Mouse (Mus musculus): Measurements from ENCODE around the gene Zbtb7b. TPM values are rescaled to one million over a fixed set of nuclear protein-coding genes. Genes with fewer than 3 reads are reported as not detected.

Zbtb7b gene
- total RNA-seq, 2 experiments from 2014 or later, result 6.9 TPM

DNA sequence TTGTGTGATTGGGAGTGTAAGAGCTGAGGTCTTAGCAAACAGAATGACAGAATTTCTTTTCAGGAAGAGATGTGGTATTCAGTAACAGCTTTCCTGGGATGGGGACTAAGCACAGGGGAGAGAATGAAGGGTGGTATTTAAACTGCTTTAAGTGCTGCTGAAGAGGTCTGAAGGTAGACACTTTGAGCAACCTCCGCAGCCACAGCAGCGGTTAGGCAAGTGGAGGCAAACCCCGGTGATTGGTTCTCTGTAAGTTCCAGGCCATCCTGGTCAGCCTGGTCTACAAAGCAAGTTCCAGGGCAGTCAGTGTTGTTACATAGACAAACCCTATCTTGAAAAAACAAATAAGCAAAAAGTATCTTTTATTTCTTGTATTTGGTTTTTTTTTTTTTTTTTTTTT, 25.4 kb upstream of the Zbtb7b start:
- intact Hi-C loops (cut with DNase I), result no loop called here

DNA sequence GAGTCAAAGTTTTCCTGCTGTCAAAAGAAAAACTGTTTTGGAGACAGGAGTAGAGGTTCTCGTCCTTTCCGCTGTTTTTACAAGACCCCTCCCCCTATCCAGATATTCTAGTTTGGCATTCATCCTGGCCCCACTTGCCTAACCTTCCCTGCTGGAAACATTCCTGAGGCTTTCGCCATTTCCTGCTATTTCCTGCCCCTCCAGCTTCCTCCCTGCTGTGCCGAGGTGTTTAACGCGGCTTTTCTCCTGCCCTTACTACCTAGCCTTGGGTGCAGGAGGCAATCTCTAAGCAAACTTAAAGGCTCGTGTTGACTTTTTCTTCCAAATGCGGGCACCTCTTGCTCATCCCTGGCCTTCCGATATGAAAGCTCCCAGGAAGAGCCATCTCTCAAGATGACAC, 25.0 kb upstream of the Zbtb7b start:
- intact Hi-C loops (cut with DNase I), result no loop called here
- peak in 1 of 2 experiments; percentile 81 for DNase-seq (ENCODE audit: extremely low spot score in 1 of 2, low spot score in 2 of 2)

More for the DNA sequence above, 25.4 kb upstream of the Zbtb7b start:
- no peak for DNase-seq (ENCODE audit: extremely low spot score in 1 of 2, low spot score in 2 of 2)

DNA sequence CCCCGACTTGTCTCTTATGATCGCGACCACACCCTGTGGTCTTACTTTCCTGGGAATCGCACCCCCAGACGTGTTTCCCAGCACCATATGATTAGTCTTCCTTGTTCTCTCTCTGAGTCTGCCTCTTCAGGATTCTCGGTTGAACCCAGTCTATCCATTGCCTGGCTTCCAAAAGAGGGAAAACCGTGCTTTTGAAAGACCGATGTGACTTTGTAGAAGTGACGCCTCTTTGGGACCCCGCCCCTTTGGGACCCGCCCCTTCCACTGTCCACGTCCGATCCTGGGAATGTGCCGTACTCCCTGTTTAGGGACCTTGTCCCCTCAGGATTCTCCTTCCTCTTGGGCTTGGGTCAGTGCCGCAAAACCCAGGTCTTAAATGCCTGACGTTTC, 24.3 kb upstream of the Zbtb7b start:
- DNase-seq (ENCODE audit: extremely low spot score in 1 of 2, low spot score in 2 of 2), result peak in 1 of 2 experiments; percentile 89
- intact Hi-C loops (cut with DNase I), result no loop called here

DNA sequence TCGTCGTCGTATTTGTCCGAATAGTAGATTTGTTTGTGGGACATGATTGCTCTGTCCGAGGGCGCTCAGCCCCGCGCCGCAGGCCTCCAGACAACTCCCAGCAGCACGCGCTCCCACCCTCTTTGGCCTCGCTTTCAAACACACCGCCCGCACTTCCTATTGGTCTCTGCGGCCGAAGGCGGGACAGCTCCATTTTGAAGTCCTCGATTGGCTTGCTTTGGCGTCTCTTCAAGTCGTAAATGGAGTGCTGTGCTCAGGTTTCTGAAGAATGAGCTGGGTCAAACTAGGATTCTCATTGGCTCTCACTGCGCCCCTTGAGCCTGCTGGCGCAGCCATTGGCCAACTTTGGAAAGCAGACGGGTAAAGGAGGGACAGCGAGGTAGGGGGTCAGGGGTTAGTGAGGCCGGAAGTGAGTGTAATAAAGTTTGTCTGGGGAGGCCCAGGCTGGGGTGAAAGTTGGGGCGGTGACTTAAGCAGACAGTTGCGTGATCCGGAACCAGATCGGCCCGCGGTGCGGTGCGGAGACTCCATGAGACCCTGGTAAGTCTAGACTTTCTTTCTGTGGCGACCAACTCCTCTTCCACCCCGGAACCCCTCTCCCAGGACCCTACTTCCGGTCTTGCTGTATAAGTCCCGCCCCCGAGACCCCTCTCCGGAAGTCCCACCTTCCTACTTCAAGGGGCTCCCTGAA, 23.7 kb upstream of the Zbtb7b start, which contains the start of the genes Cks1b and Shc1:
Gene Cks1b, minus strand, starts transcription at position 214 of the 691 bp plus-strand sequence.
Gene Shc1, plus strand, starts transcription at position 274 of the 691 bp plus-strand sequence.
- intact Hi-C loops (cut with DNase I), result no loop called here
- DNase-seq (ENCODE audit: extremely low spot score in 1 of 2, low spot score in 2 of 2), result peak; percentile 93 to 98

DNA sequence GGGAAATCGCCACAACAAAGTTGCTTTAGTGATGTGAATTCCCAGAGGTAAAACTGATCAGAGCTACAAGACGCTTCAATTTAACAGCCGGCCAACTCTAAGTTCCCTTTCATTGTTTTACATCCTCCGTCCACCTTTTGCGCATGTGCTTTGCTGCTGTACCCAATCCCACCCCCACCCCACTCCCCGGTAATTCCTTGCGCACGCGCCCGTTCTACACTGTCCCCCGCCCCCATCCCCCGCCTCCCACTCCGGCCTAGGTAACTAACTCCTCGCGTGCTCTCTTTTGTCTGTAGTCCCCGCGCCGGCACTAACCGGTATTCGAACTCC, 23.2 kb upstream of the Zbtb7b start:
- DNase-seq (ENCODE audit: extremely low spot score in 1 of 2, low spot score in 2 of 2), result peak in 1 of 2 experiments; percentile 49
- intact Hi-C loops (cut with DNase I), result no loop called here

DNA sequence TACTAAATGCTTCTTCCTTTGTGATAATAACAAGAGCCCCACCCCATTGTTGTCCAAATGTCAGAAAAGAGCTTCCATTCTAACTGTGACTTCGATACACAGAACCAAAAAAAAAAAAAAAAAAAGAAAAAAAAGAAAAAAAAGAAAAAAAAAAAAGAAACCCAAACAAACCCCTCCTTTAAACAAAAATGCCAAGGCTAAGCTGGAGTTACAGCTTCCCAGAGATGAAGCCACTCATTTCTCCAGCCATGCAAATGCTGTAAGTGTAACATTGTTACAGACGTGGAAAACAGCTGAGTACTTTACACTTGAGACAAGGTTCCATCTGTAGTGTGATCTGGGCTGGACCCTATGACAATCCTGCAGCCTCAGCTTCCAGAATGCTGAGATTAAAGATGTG, 22.6 kb upstream of the Zbtb7b start:
- intact Hi-C loops (cut with DNase I), result no loop called here
- no peak for DNase-seq (ENCODE audit: extremely low spot score in 1 of 2, low spot score in 2 of 2)

DNA sequence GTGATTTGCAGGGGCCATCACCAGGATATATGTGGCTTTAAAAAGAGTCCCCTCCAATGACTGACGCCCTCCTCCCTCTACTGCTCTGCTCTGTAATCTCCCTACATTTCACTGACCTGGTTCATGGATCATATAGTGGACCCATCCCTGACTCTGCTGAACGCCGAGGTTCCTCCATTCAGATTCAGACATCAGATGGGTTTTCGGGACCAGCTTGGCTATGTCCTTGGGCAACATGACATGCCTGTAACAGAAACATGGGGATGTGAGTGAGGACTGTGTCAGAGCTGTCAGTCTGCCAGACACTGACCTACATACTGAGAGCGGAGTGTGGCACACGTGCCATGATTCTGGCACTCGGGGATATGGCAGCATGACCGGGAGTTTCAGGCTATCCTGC, 21.6 kb upstream of the Zbtb7b start:
- no peak for DNase-seq (ENCODE audit: extremely low spot score in 1 of 2, low spot score in 2 of 2)
- intact Hi-C loops (cut with DNase I), result no loop called here

DNA sequence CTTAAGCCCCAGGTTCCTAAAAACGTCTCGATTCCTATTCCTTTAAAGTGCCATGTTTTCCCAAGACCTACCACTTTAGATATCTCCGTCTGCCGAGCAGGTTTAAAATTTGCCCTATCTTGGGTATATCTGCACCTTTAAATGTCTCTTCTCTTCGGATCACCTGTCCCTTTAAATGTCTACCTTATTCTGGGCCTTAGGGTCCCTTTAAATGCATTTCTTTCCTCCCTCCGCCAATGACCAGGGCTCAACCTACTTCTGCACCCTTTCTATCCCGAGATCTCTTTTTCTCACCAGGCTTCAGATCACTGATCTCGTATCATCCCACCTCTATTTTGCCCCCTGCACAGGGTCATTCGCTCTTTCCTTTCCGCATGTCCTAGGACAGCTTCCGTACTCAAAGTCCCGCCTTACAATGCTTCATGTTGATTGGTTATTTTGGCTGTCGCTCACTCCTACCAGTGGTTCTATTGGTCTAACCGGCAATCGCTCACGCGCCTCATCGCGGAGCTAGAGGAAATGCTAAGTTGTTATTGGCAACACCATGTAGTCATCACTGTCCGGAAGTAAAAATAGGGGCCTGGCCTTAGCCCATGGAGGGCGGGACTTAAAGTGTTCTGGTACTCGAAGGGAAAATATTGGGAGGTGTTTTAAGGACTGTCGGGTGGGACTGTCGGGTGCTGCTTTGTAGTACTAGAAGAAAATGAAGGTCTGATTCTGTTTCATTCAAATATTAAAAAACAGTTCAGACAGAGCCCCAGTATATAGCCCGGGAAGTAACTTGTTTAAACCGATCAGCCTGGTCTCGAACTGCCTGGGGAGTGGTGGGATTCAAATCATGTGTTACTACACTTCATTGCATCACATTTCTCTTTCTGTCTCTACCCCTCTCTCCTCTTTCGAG, 17.2 kb upstream of the Zbtb7b start, which contains the start of gene Flad1:
Gene Flad1, minus strand, starts transcription at position 381 of the 904 bp plus-strand sequence.
- intact Hi-C loops (cut with DNase I), result no loop called here

DNA sequence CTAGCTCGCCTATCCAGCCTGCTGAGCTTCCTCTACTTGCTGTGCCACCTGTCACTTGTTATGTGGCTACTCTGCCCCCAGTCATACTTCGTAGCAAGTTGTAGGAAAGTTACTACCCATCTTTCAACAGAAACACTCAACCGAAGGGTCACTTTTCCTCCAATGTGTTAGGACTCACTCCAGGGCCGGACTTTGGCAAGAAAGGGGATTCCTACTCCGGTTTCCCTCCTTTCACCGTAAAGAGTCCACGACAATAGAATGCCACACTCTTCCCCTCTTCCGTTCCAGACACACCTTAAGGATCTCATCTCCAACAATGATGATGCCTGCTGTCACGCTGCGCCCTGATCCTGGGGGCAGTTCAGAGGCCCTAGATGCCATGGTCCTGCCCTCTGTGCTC, 16.3 kb upstream of the Zbtb7b start:
- intact Hi-C loops (cut with DNase I), result no loop called here
- DNase-seq (ENCODE audit: extremely low spot score in 1 of 2, low spot score in 2 of 2), result no peak

More for the DNA sequence above, 17.2 kb upstream of the Zbtb7b start, which contains the start of gene Flad1:
- DNase-seq (ENCODE audit: extremely low spot score in 1 of 2, low spot score in 2 of 2), result peak; percentile 96 to 100

DNA sequence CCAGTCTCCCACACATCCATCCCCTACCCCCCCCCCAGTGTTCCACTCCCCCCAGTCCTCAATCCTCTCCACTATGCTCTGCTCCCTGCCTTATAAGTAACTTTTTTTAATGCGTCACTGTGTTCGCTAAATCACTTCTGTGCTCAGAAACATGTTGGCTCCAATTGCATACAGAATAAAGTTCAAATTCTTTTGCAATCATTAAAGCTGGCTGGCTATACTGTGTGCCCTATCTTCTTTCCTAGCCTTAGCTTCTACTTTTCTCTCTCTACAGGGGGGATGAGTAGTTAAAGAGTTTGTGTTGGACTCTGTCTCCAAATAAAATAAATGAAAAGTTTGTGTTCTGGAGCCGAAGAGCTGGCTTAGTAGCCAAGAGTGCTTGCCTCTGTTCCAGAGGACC, 15.1 kb upstream of the Zbtb7b start:
- intact Hi-C loops (cut with DNase I), result no loop called here
- no peak for DNase-seq (ENCODE audit: extremely low spot score in 1 of 2, low spot score in 2 of 2)

DNA sequence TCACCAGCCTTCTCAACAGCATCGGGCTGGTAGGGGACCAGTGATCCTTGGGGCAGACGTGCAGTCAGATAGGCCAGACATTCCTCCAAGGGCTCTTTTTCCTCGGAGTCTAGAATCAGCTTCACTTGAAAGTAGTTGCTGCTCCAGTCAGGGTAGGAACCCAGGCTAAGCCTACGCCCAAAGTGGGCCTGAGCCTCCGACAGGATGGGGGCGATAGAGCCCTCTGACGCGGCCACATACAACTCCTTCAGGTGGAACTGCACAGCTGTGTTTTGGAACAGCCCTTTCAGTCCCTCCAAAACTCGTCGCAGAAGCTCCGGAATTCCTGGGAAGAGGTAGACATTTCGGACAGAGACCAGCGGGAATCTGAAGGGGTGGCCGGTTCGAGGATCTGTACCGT, 13.9 kb upstream of the Zbtb7b start:
- intact Hi-C loops (cut with DNase I), result no loop called here
- no peak for DNase-seq (ENCODE audit: extremely low spot score in 1 of 2, low spot score in 2 of 2)

DNA sequence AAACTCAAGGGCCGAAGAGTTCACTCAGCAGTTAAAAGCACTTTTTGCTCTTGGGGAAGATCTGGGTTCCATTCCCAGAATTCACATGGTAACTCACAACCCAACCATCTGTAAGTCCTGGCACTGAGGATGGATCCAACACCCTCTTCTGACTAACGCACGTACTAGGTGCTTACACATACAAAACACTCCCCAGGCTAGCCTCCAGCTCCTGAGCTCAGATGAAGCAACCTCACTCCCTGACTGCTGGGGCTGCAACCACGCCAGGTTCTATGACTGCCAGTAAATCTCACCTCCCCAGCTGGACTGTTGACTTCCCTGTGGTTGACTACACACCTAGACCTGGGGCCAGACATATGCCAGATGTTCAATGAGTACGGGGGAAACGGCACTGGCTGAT, 12.3 kb upstream of the Zbtb7b start:
- DNase-seq (ENCODE audit: extremely low spot score in 1 of 2, low spot score in 2 of 2), result no peak
- intact Hi-C loops (cut with DNase I), result no loop called here

DNA sequence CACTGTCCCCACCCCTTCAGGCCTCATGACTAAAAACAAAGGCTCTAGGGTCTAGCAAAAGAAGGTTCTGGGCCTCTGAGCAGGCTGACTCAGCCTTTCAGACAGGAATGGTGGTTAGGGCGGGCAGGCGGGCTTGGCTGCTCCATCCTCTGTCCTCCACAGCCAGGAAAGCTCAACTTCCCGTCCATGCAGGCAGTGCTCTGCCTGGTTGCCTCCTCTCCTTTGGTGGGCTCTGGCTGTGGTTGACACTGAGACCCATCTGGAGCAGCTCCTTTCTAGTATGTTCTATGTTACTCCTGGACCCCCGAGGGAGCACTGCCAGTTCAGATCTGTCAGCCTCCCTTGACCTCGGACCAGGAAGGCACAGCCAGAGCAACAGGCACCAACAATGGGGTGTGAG, 8.1 kb upstream of the Zbtb7b start, which contains the start of gene Lenep:
Gene Lenep, minus strand, starts transcription at position 101 of the 400 bp plus-strand sequence.
- no peak for DNase-seq (ENCODE audit: extremely low spot score in 1 of 2, low spot score in 2 of 2)
- intact Hi-C loops (cut with DNase I), result no loop called here

DNA sequence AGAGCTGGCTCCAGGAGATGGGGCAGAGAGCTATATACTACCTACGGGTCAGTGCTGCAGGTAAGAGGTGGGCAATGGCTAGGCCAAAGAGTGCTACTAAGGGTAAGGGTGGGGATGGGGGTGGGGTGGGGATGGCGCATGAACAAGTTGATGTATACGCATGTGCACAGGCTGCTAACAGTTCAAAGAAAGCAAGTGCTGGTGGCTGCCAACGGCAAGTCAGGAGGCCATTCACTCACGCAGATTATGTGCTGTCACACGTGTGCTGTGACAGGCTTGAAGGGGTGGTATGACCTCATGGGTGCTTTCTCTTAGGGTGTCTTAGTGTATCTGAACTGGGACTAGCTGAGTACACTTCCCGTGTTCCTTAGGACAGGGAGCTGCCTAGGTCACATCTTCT, 6.8 kb upstream of the Zbtb7b start:
- intact Hi-C loops (cut with DNase I), result no loop called here

DNA sequence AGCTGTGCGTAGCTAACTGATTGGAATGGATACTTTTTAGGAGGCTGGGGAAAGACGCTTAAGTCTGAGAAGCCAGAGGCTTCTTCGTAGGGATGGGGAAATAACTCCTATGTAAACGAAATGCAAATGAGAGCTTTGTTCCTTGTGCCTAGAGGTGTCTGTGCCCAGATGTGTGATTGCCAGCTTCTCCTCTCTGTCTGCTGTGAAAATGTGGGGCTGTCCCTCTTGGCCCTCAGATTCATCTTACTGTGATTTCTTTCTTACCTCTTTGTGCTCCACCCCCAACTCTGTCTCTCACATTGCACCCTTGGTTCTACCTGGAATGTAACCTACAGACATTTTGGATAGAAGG, 2.1 kb upstream of the Zbtb7b start:
- intact Hi-C loops (cut with DNase I), result loop anchor here (5.0 kb wide), 1 partner anchor 91 kb away; no protein-coding TSS in a partner anchor
- no peak for DNase-seq (ENCODE audit: extremely low spot score in 1 of 2, low spot score in 2 of 2)

More for the DNA sequence above, 6.8 kb upstream of the Zbtb7b start:
- no peak for DNase-seq (ENCODE audit: extremely low spot score in 1 of 2, low spot score in 2 of 2)

DNA sequence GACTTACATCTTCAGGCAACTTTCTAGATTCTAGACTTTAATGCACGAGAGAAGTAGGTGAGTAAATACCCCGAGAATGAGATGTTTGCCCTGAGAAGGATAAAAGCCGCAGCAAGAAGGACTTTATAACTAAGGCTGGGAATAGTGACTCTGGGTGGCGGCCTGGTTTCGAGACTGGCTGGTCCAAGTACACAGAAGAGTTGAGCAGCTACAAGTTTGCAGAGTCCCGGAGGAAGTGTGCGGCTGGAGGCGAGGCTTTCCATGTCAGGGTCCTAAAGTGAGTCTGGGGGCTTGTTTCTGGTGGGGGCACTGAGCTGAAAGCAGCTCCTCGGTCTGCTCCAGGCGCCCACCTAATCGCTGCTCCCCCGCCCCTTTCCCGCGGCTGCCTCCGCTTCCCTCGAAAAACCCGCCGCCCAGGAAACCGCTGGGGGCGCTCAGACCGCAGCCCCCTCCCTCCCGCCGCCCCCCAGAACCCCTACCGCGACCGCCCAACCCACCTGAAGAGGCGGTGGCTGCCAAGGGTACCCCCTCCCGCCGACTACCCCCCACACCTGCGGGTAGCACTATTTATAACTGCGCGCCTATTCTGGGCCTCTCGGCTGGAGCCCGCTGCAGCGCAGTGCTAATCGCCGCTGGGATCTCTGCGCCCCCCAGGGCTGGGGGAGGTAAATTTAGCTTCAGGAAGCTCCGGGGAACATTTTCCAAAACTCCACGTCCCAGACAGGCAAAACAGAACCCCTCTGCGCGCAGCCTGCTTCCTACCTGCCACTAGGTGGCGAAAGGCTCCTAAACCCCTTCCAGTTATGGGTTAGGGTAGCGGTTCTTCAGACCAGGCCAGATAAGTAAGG, 1.5 kb upstream of the Zbtb7b start:
- intact Hi-C loops (cut with DNase I), result loop anchor here (5.0 kb wide), 1 partner anchor 91 kb away; no protein-coding TSS in a partner anchor
- DNase-seq (ENCODE audit: extremely low spot score in 1 of 2, low spot score in 2 of 2), result peak in 1 of 2 experiments; percentile 72

DNA sequence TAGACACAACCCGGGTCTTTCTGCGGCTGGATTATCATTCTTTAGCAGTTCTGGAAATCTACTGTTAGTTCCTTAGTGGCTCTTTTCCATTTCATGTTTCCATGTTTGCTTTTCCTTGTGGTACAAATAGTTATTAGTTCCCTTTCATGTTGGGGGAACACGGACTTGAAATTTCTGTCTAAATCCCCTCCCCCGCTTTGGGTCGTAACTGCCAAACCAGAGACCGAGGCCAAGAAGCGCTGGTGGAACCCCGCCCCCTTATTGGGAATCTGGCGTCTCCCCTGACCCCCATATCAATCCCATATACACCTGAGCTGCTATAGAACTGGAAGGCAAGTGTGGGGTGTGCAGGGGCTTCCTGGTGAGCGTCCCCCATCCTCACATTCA, 836 bp upstream of the Zbtb7b start:
- DNase-seq (ENCODE audit: extremely low spot score in 1 of 2, low spot score in 2 of 2), result no peak
- intact Hi-C loops (cut with DNase I), result loop anchor here (5.0 kb wide), 1 partner anchor 92 kb away; no protein-coding TSS in a partner anchor

DNA sequence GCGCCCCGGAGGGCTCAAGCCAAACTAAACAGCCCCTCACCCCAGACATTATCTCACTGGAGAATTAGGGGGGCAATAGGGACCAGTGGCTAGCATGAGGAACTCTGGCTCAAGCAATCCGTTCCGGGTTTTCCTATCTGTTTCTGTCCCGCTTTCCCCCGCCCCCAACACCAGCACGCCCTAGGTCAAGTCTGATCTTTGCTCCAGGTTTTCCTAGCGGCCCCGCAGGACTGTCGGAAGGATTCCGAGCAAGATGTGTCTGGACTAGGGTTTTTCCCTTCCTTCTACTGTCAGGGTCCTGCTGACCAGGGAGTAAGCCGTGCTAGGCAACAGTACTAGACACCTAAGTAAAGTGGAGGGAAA, 299 bp upstream of the Zbtb7b start:
- intact Hi-C loops (cut with DNase I), result loop anchor here (5.0 kb wide), 1 partner anchor 92 kb away; no protein-coding TSS in a partner anchor
- DNase-seq (ENCODE audit: extremely low spot score in 1 of 2, low spot score in 2 of 2), result peak; percentile 51 to 91

DNA sequence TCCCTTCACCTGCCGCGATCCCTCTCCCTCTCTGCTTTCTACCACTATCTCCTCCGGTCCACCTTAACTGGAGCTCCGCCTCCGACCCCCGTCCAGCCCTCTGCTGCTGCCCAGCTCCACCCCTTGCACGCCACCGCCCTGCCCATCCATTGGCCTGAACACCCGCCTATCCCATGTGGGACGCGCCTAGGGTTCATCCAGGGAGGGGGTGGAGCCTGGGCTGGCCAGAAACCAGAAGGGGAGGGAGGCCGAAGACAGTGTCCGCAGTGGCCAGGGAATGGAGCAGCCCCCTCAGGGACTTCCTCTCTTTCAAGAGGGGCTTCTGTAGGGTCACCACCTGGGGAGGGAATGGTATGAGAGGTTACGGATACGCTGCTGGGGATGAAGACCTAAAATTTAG, 971 bp downstream of the Zbtb7b start:
- peak; percentile 97 to 99 for DNase-seq (ENCODE audit: extremely low spot score in 1 of 2, low spot score in 2 of 2)
- intact Hi-C loops (cut with DNase I), result no loop called here

All from left cerebral cortex, postnatal 10 days (tissue).